Mouse (Mus musculus) fibroblast of lung, adult 2 months (primary cell): ENCODE data around the gene Tmem156.

Experiments used
- DNase-seq: peaks from one replicate; pipeline ENCODE4 v3.0.0-alpha.2; 2011; ENCODE audit warnings: low read depth

Tmem156 gene

GRCm38 (mm10) chr5:65096805-65097204, 4.9 kb upstream of the Tmem156 start:
- DNase-seq: no peak

- DNase-seq: no peak
These were observed 4.2 kb upstream of the Tmem156 start for GRCm38 (mm10) chr5:65096082-65096481.

- no peak for DNase-seq
These were observed 3.1 kb upstream of the Tmem156 start for GRCm38 (mm10) chr5:65094902-65095545.

GRCm38 (mm10) chr5:65093769-65094168, 1.8 kb upstream of the Tmem156 start:
- no peak for DNase-seq

- no peak for DNase-seq
These were observed 611 bp downstream of the Tmem156 start for GRCm38 (mm10) chr5:65091184-65091858.

DNA sequence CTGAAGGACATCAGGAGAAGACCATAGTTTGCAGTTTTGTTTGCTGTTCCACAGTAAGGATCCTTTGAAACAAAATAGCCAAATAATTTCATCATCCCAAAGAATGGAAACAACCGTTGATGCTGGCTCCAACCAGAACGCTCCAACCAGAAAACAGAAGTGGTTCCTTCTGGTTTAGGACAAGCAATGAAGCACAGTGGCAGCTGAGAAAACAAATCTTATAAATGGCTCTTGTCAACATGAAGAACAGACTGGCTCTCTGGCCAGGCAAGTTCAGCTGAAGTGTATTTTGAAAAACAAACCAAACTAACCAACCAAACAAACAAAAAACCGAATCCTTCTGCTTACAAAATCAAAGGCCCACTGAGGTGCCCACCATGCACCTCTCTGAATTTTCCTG, 2.2 kb downstream of the Tmem156 start:
- DNase-seq: no peak

- DNase-seq: peak; percentile 91
These were observed 5.4 kb downstream of the Tmem156 start for GRCm38 (mm10) chr5:65086522-65086921.

DNA sequence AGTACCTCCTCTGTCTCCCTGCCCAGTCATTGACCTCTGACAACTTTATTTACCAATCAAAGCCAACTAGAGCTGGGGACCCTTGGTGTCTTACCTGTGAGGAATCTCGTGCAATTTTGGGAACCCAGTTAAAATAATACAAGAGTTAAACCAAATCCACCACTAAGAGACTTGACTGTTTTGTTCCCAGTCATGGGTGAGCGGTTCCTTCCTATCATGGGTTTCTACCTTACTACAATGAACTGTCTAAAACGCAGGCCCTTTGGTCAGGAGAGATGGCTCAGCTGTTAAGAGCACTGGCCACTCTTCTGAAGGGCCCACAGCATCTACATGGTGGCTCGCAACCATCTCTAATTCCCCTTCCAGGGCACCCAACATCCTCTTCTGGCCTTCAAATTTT, 10.1 kb downstream of the Tmem156 start:
- no peak for DNase-seq

GRCm38 (mm10) chr5:65079881-65080280, 12.1 kb downstream of the Tmem156 start:
- DNase-seq: peak; percentile 40

DNA sequence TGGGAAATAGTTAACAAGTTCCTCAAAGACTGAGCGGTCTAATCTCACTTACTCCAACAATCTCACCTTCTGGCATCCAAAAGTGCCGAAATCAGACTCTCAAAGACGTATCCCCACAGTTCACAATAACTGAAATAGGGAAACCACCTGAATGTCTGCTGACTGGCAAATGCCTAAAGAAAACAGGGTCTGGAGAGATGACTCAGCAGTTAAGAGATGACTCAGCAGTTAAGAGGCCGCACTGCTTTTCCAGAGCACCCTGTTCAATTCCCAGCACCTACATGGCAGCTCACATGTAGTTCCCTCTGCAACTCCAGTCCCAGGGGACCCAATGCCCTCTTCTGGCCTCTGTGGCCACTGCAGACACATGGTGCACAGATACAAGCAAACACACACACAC, 13.9 kb downstream of the Tmem156 start:
- no peak for DNase-seq

- DNase-seq: no peak
These were observed 15.2 kb downstream of the Tmem156 start for GRCm38 (mm10) chr5:65076748-65077147.

- no peak for DNase-seq
These were observed 15.8 kb downstream of the Tmem156 start for GRCm38 (mm10) chr5:65076087-65076486.

GRCm38 (mm10) chr5:65074693-65075092, 17.2 kb downstream of the Tmem156 start:
- DNase-seq: no peak

- DNase-seq: no peak
These were observed 18.7 kb downstream of the Tmem156 start for GRCm38 (mm10) chr5:65073247-65073646.

DNA sequence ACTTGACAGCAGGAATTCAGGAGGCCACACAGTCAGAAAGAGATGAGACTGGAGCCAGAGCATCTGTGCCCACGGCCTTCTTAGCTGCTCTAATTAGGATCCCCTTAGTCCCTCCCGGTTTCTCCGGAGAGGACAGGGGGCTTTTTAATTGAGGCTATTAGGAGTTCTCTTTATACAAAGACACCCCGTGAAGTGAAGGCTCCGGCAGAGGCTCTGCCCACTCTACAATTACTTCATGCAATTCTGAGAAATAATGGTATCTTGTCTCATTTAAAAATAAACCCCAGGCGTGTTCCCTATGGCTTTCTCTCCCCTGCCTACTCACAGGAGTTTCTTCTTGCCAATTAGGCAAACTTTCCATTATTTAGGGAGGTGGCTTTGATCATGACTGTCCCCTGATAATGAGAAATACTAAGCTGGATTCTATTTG, 20.2 kb downstream of the Tmem156 start:
- DNase-seq: no peak

GRCm38 (mm10) chr5:65069872-65070271, 22.1 kb downstream of the Tmem156 start:
- DNase-seq: no peak

GRCm38 (mm10) chr5:65068166-65068565, 23.8 kb downstream of the Tmem156 start:
- DNase-seq: no peak

DNA sequence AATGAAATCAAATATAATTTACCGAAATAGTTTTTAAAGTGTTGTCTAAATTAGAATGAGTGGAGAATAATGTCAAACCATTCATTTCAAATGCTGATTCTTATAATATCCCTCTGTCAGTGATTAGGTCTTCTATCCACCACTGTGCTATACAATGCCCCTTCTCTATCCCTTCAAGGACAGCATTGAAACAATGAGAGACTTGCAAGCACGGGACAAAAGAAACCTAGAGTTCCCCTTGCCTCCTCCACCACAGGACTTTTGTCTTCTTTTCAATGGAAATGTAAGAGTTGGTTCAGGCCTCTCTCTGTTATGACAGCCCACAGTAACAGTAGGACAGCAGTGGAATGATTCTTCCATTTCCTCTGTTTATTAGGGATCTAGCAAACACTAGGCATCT, 28.7 kb downstream of the Tmem156 start:
- no peak for DNase-seq

GRCm38 (mm10) chr5:65062236-65062635, 29.7 kb downstream of the Tmem156 start:
- DNase-seq: no peak

DNA sequence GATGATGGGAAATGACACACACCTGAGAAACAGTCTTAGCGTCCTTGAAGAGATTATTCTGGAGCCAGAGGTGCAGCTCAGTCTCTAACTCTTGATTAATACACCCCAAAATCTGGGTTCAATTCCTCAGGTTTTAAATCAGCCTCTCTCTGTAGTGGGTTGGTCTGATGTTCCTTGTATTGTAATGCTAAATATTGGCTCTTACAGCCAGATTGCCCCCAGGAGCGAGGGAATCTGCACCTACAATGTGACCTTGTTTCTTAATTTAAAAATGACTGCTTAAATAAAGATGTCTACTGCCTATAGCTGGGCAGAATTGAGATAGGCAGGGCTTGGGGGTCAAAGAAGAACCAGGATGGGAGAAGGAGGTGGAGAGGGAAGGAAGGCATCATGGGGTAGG, 32.1 kb downstream of the Tmem156 start:
- no peak for DNase-seq

DNA sequence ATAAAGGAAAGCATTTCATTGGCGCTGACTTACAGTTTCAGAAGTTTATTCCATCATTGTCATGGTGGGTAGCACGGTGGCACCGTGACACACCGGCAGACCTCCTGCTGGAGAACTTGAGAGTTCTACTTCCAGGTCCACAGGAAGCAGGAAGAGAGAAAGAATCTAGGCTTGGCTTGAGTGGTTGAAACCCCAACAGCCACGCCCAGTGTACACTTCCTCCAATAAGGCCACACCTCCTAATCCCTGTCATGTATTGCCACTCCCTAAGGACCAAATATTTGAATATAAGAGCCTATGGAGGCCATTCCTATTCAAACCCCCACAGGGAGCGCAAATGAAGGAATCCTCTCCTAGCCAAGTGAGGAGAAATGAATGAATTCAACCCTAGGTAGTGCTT, 34.3 kb downstream of the Tmem156 start:
- no peak for DNase-seq

DNA sequence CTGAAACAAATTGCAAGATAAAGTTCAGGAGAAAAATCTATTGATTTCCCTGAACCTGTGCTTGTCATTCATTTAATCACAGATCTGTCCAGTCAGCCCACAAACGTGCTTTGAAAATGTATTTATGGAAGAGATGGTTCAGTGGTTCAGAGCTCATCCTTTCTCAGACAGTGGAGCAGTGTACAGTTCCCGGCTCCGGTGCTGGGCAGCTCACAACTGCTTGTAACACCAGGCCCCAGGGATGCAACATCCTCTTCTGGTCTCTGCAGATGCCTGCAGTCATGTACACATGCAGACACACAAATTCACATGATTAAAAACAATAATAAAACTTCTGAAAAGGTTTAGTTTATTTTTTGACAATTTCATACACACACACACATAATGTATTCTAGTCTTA, 40.4 kb downstream of the Tmem156 start:
- DNase-seq: no peak

GRCm38 (mm10) chr5:65049880-65050279, 42.1 kb downstream of the Tmem156 start:
- no peak for DNase-seq

DNA sequence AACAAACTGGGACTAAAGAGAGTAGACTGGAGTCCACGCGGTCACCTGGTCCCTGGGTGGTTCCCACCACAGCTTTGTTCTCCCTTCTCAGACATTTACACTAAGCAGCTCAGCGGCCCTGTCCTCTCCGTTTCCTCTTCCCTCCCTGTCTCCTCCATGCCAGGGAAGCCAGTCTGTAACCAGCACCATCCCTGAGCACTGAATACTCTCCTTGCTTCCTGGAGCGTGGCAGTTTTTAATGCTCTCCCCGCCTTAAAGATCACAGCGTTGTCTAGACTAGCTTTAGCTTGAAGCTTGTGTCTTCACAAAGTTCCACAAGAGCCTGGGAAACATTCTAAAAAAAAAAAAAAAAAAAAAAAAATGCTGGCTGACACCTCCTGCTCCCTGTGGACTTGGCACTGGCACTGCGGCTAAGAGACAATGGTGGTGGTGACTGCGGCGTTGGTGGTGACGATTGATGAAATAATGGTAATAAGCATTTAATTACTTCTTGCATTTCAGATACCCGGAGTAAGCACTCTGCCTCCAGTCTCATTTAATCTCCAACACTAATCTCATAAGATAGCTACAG, 44.6 kb downstream of the Tmem156 start:
- DNase-seq: no peak
